In genomic region chr5:53999831-54000230, GRCm38 (mm10) we compare ENCODE assay signal across 8 mouse cellular contexts. TPM values are rescaled to one million over a fixed set of nuclear protein-coding genes. Genes with fewer than 3 reads are reported as not detected.
DNase-seq lines count a peak whose midpoint lies in the region; ATAC-seq and TF ChIP-seq lines count a peak whose summit lies in the region.

No protein-coding gene starts in this region.

- no peaks in the 10 kb centered on the region for H3K36me3 ChIP-seq in kidney, adult 2 months (ENCODE audit: control insufficient read depth, insufficient read depth, low read length)
- no peaks in the 10 kb centered on the region for H3K36me3 ChIP-seq in hindbrain, embryonic 13.5 days

- 0 out of 2 replicates have a peak overlapping the region, but pooled peaks have one; percentile 33 for H3K27ac ChIP-seq in kidney, adult 2 months (ENCODE audit: insufficient read depth, low read depth, low read length)
- H3K27ac ChIP-seq in cortical plate, adult 2 months (ENCODE audit: insufficient read depth, low read length) = no peak overlapping the region
- no peak overlapping the region for H3K27ac ChIP-seq in hindbrain, embryonic 13.5 days

- peak overlapping the region; percentile 92 for H3K9ac ChIP-seq in hindbrain, embryonic 13.5 days

- H3K4me1 ChIP-seq in kidney, adult 2 months (ENCODE audit: control insufficient read depth, insufficient read depth, low read length) = peaks cover 6% of the 10 kb centered on the region; the same call in 1 of the 2 replicates
- no peaks in the 10 kb centered on the region for H3K4me1 ChIP-seq in cortical plate, adult 2 months (ENCODE audit: control insufficient read depth, insufficient read depth, low read length)
- H3K4me1 ChIP-seq in hindbrain, embryonic 13.5 days (replicated peaks) = peaks cover 32% of the 10 kb centered on the region

- peak overlapping the region; percentile 75 for H3K4me2 ChIP-seq in hindbrain, embryonic 13.5 days

- H3K27me3 ChIP-seq in kidney, adult 2 months (replicated peaks; ENCODE audit: control insufficient read depth, insufficient read depth, low read length) = no peaks in the 10 kb centered on the region
- H3K27me3 ChIP-seq in hindbrain, embryonic 13.5 days = no peaks in the 10 kb centered on the region

- TF ChIP-seq CTCF in kidney, adult 2 months (conservative IDR thresholded peaks at IDR 0.05; ENCODE audit: insufficient read depth, insufficient read length, low read depth, low read length) = no peak
- no peak for TF ChIP-seq CTCF in cortical plate, adult 2 months (IDR thresholded peaks at IDR 0.05; ENCODE audit: extremely low read depth, insufficient read depth, low read length)

- peak; percentile 37 for DNase-seq in kidney, adult 2 months
- DNase-seq in kidney, adult 11 months = no peak
- peak; percentile 36 for DNase-seq in lung, postnatal 36 days
- DNase-seq in cerebellum, postnatal 25 days = no peak
- DNase-seq in layer of hippocampus, adult 9-11 months = no peak

- peak overlapping the region; percentile 94 for H3K4me3 ChIP-seq in kidney, adult 2 months (ENCODE audit: insufficient read depth, low read depth, low read length)
- H3K4me3 ChIP-seq in cortical plate, adult 2 months (ENCODE audit: insufficient read depth, low read length) = peak overlapping the region; percentile 63
- H3K4me3 ChIP-seq in hindbrain, embryonic 13.5 days = peak overlapping the region; percentile 77

- WGBS in kidney, adult 2 months = 6% methylated on average over 2 of the region's 2 CpGs
- WGBS in hindbrain, embryonic 13.5 days = 5% methylated on average over 2 of the region's 2 CpGs

- H3K9me3 ChIP-seq in hindbrain, embryonic 13.5 days = no peaks in the 10 kb centered on the region

- TF ChIP-seq POLR2A in kidney, adult 2 months (IDR thresholded peaks at IDR 0.05; ENCODE audit: low read depth, low read length) = no peak
- TF ChIP-seq POLR2A in cortical plate, adult 2 months (IDR thresholded peaks at IDR 0.05; ENCODE audit: extremely low read depth, insufficient read depth, low read length) = no peak

- ATAC-seq in hindbrain, embryonic 13.5 days (ENCODE audit: low FRiP score) = no peak
- no peak for ATAC-seq in granulocyte monocyte progenitor cell, adult 5-6 weeks (replicated peaks; ENCODE audit: poor library complexity, severe bottlenecking)

RNA-seq across cellular contexts. Expression of gene Stim2, which starts 1.5 kb away (rescaled TPM):
- 10.3 and 14.7 TPM in 2 replicates for polyA plus RNA-seq in kidney, adult 2 months (2012; rRNA removed)
- polyA plus RNA-seq in cortical plate, adult 2 months (2012; rRNA removed) = 25.5 and 30.4 TPM in 2 replicates
- 24.1 and 25.8 TPM in 2 replicates for polyA plus RNA-seq in hindbrain, embryonic 13.5 days (2015; fragmentation: Nextera tagmentation; extraction: Ambion mirVana)
- 13.4 and 17.7 TPM in 2 replicates for total RNA-seq in granulocyte monocyte progenitor cell, adult 5-6 weeks (2014; fragmentation: Nextera tagmentation)
- total RNA-seq in granulocyte monocyte progenitor cell, adult 5-6 weeks (2017) = 18.0 and 27.9 TPM in 2 replicates

Comparison
In these comparisons a context has a peak if more than half of its experiments do, and no peak if none do; other contexts are left out.
1. DNase-seq: peak in kidney, adult 2 months (single experiment) and lung, postnatal 36 days (single experiment); none in kidney, adult 11 months (single experiment), cerebellum, postnatal 25 days (0 of 2) and layer of hippocampus, adult 9-11 months (single experiment).
2. Peak in every context shown above with its lines, with median percentiles within 50 percentile points of each other: H3K4me3 ChIP-seq.